ENCODE assay signal across 8 mouse cellular contexts in genomic region chr9:112174407-112175357, GRCm38 (mm10).
DNase-seq lines count a peak whose midpoint lies in the region; ATAC-seq and TF ChIP-seq lines count a peak whose summit lies in the region.

No protein-coding gene starts in this region.

- H3K4me1 ChIP-seq in heart, embryonic 11.5 days (ENCODE audit: control insufficient read depth, insufficient read depth, low read length): peaks cover 27% of the 10 kb centered on the region
- no peaks in the 10 kb centered on the region for H3K4me1 ChIP-seq in heart, adult 2 months (ENCODE audit: control insufficient read depth, insufficient read depth, low read length)

- no peaks in the 10 kb centered on the region for H3K9me3 ChIP-seq in heart, embryonic 11.5 days (replicated peaks; ENCODE audit: control insufficient read depth, low read length)

- 25% methylated on average over 15 of the region's 15 CpGs for WGBS in heart, embryonic 11.5 days (ENCODE audit: insufficient replicate concordance)
- WGBS in heart, adult 2 months: 26% methylated on average over 15 of the region's 15 CpGs

- H3K27ac ChIP-seq in heart, embryonic 11.5 days (ENCODE audit: low read depth, low read length): no peak overlapping the region
- no peak overlapping the region for H3K27ac ChIP-seq in heart, adult 2 months

- no peaks in the 10 kb centered on the region for H3K27me3 ChIP-seq in heart, embryonic 11.5 days (ENCODE audit: control insufficient read depth, insufficient read depth, low read length)
- H3K27me3 ChIP-seq in heart, adult 2 months (ENCODE audit: control insufficient read depth, insufficient read depth, low read length): no peaks in the 10 kb centered on the region
- H3K27me3 ChIP-seq in C2C12 (ENCODE audit: control insufficient read depth, insufficient read depth, insufficient read length): no peaks in the 10 kb centered on the region

- TF ChIP-seq POLR2A in heart, adult 2 months (IDR thresholded peaks at IDR 0.05; ENCODE audit: insufficient read depth, low read depth, low read length): no peak

- no peaks in the 10 kb centered on the region for H3K36me3 ChIP-seq in heart, embryonic 11.5 days (ENCODE audit: control insufficient read depth, insufficient read depth, low read length)
- peaks cover 4% of the 10 kb centered on the region; the same call in 1 of the 2 replicates for H3K36me3 ChIP-seq in heart, adult 2 months (ENCODE audit: control insufficient read depth, insufficient read depth, low read length)
- H3K36me3 ChIP-seq in C2C12 (ENCODE audit: control insufficient read depth, insufficient read depth): no peaks in the 10 kb centered on the region

- no peak overlapping the region for H3K4me3 ChIP-seq in heart, embryonic 11.5 days (ENCODE audit: low read depth, low read length)
- no peak overlapping the region for H3K4me3 ChIP-seq in heart, adult 2 months
- no peak overlapping the region for H3K4me3 ChIP-seq in C2C12 (ENCODE audit: insufficient read depth, poor library complexity, severe bottlenecking)

- intact Hi-C loops in heart, adult 2 months (cut with DNase I): no loop called here

- TF ChIP-seq CTCF in heart, adult 2 months (IDR thresholded peaks at IDR 0.05): no peak
- TF ChIP-seq CTCF in C2C12 (IDR thresholded peaks at IDR 0.05; ENCODE audit: control insufficient read depth, insufficient read depth, insufficient read length): no peak

- no peaks in the 10 kb centered on the region for H3K79me3 ChIP-seq in C2C12 (ENCODE audit: low read depth)

- peak overlapping the region; percentile 34; the same call in 1 of the 2 replicates for H3K9ac ChIP-seq in heart, embryonic 11.5 days (ENCODE audit: low read depth, low read length)
- H3K9ac ChIP-seq in heart, adult 2 months (ENCODE audit: low read depth, low read length): no peak overlapping the region

- ATAC-seq in heart, embryonic 11.5 days (replicated peaks; ENCODE audit: insufficient number of reproducible peaks, low FRiP score, low TSS enrichment): no peak
- ATAC-seq in megakaryocyte progenitor cell, adult 5-6 weeks (replicated peaks; ENCODE audit: poor library complexity): peak; percentile 78

- TF ChIP-seq EP300 in heart, adult 2 months (IDR thresholded peaks at IDR 0.05; ENCODE audit: insufficient read depth, low read depth, low read length): no peak

- peak overlapping the region; percentile 52 for H3K4me2 ChIP-seq in heart, embryonic 11.5 days

- no peak overlapping the region for H3ac ChIP-seq in C2C12 (ENCODE audit: control insufficient read depth, insufficient read length, low read depth)

- H3K79me2 ChIP-seq in heart, adult 2 months (replicated peaks; ENCODE audit: control insufficient read depth, insufficient read depth, low read length): no peaks in the 10 kb centered on the region
- no peaks in the 10 kb centered on the region for H3K79me2 ChIP-seq in C2C12 (ENCODE audit: control insufficient read depth, insufficient read depth)

- no peak for DNase-seq in heart, adult 2 months
- DNase-seq in c-Kit-negative CD71-positive TER-119-positive erythroid progenitor cells, embryonic 14.5 days (ENCODE audit: low read depth, low spot score): peak; percentile 24
- peak; percentile 37 for DNase-seq in gonadal fat pad, adult 2 months (ENCODE audit: low read depth)
- DNase-seq in layer of hippocampus, adult 8-10 months (ENCODE audit: low spot score in 2 of 2): no peak
- DNase-seq in B cell, adult 2 months: no peak

TF ChIP-seq in C2C12, 6 proteins besides CTCF, POLR2A, EP300 and RAD21:
- no peak for TF ChIP-seq FOSL1 (IDR thresholded peaks at IDR 0.05; ENCODE audit: insufficient read depth, low read length, poor library complexity, severe bottlenecking)
- peak; percentile 45 for TF ChIP-seq USF1 (IDR thresholded peaks at IDR 0.05; ENCODE audit: low read depth)

Comparison
In these comparisons a context has a peak if more than half of its experiments do, and no peak if none do; other contexts are left out.
1. DNase-seq: peak in c-Kit-negative CD71-positive TER-119-positive erythroid progenitor cells, embryonic 14.5 days (single experiment) and gonadal fat pad, adult 2 months (single experiment); none in heart, adult 2 months (0 of 2), layer of hippocampus, adult 8-10 months (0 of 2) and B cell, adult 2 months (0 of 2).